Mouse (Mus musculus) CD4-positive, CD25-positive, alpha-beta regulatory T cell, adult 4 months (primary cell): ENCODE results near the gene Lrrc15. TPM values are rescaled to one million over a fixed set of nuclear protein-coding genes. Genes with fewer than 3 reads are reported as not detected.

Source experiments
- ATAC-seq: one replicate; pipeline ENCODE4 v1.8.0; 2017
- polyA plus RNA-seq, 2 experiments: library from polyadenylated mRNA; unstranded; fragments of 100-300 nt; shearing (Covaris generic); gene quantifications; one replicate each; pipeline ENCODE4 v1.2.1; 2017

Lrrc15 gene
- polyA plus RNA-seq, 2 experiments from 2014 or later: not detected

DNA sequence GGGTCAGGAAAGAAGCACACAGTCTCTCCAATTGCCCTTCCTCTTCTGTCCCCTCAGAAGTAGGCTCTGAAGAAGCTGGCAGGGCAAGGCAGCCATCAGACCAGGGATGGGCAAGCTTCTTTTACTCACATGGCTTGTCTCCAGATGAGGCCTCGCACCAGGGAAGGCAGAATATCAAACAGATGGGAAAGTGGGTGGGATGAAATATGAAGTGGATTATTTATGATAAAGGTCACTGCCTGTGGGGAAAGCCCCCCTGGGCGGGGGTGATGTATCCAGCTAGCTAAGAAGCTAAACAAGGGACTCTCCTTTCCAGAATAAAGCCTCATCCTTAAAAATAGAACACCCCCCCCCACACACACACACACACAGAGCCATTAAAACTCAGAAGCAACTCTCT lies 47.5 kb downstream of the Lrrc15 start:
- no peak for ATAC-seq

DNA sequence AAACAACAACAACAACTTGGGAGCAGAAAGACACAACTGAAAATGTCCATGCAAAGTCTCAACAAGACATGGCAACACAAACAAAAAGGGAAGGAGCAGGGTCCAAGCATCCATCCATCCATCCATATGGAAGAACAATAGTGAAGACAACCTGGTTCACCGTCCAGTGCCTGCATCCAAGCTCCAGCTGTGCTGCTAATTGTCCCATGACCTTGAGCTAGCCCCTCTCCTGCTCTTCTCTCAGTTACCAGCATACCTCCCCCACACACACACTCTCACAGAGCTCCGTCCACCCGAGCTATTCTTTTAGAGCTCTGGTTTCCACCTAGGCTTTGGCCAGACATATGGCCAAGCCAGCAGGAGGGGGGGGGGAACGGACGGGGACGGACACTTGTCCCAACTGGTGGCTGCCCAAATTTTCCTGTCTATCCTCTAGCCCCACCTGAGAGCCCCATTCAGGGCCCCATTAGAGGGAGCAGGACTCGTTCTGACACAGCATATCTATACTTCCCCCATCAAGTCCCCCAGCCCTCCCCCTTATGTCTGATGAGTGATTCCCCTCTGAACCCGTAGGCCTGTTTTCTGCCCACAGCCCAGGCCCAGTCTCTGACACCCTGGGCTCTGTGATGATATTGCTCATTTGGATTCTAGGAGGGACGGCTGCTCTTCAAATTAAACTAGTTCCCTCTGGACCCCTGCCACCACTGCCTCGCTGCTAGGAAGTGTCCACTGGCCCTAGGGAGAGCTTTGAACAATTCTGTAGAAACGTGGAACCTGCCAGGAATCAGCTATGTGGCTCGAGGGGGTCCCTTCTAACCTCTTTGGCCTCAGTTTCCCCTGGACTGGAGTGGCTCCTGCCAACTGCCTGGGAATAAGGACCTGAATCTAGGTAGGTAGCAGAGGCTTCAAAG lies 48.2 kb downstream of the Lrrc15 start:
- ATAC-seq: no peak

DNA sequence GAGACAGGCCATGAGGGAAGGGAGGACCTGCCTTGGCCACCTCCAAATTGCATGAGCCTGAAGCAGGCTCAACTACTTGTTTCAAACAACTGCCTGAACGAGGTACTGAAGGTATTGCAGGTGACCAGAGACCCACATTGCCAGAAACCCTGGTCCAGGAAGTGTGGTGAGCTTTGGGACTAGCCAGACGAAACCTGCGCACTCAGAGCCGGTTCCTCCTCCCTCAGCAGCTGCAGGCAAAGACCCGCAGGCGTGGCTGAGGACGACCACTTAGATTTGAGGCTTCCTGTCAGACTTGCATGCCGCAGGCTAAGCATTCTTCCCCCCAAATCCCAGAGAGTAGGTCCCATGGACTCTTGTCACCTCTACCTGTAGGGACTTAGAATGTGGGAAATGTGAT lies 49.0 kb downstream of the Lrrc15 start:
- ATAC-seq: peak; percentile 28

DNA sequence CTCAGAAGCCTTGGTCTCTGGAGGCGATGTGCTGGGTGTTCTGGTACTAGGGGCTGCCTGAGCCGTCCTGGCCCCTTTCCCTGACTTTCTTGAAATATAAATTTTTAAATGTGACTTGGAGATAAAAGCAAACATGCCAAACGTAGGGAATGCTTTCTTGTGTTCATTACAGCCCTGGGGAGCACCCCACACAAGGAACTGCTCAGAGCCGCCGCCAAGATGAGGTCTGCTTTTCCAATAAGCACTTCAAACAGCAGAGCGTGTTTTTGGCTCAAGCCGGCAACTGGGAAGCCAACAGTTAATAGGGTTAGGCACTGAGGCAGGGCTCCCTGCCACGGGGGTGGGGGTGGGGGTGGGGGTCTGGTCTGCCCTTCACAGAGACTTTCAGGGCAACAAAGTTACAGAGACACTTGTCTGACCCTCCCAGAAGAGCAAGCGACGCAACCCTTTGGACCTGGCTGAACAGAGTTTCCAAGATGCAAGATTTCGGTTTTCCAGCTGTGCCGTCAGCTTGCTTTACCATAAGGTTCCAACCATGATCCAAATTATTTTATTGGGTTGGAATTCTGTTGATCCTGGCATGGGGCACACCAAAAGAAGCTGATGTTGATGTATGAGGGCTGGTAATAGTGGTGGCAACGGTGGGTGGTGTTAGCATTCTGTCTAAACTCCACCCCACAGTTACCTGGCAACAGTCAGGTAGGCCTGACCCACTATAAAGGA lies 51.0 kb downstream of the Lrrc15 start:
- no peak for ATAC-seq

DNA sequence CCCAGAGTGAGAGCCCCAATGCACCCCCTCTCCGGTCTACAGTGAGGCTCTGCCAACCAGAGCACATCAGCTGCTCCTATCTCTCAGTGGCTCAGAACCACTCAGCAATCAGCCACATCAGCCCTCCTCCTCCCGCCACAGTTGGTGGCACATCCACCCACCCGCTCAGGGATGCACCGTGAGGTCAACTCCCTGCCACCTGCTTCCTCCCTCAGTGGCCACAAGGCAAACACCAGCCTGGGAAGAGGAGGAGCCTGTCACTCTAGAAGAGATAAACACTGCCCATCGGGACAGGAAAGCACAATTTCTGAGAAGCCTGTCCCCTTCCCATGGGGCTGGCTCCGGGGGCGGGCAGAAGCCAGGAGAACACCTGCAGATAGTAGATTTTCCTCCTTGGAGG lies 55.7 kb downstream of the Lrrc15 start:
- ATAC-seq: no peak

- no peak for ATAC-seq
These were observed 61.8 kb downstream of the Lrrc15 start for GRCm38 (mm10) chr16:30221161-30221782.

Other genes starting within 250 kb of the Lrrc15 start
- under 1 TPM in 1 of 2 experiments, not detected in 1; 0.22 TPM for gene Hes1, start 218.9 kb downstream of the Lrrc15 start, polyA plus RNA-seq
- not detected for gene Cpn2, start 15.8 kb downstream of the Lrrc15 start, polyA plus RNA-seq
- gene Gp5, start 27.5 kb upstream of the Lrrc15 start, polyA plus RNA-seq: not detected
- 10 to 100 TPM in 1 of 2 experiments, 1 to 10 TPM in 1; 8.8 to 13.1 TPM for gene Atp13a3, start 122.7 kb upstream of the Lrrc15 start, polyA plus RNA-seq